Comparison of ENCODE assay signal across 14 mouse cellular contexts in the genomic region with DNA sequence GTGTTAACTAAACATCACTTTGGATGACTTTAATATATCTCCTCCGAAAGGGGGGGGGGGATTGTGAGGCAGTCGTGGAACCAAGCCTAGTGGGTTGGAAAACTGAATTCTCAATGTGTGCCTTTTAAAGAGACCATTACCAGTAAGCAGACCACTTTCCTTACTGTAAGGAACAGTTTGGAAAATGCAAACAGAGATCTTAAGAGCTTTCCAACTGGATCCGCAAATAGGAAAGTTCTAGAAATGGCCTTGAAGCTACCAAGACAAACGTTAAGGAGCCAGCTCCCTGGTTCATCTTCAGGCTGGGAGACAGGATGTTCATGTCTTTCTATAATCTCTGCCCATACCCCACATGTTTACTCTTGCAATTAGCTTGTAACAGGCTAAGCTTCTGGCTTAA. TPM values are rescaled to one million over a fixed set of nuclear protein-coding genes. Genes with fewer than 3 reads are reported as not detected.
A peak's percentile ranks its signal among the peaks of the same experiment; 100 is the strongest.
DNase-seq lines count a peak whose midpoint lies in the region; ATAC-seq and TF ChIP-seq lines count a peak whose summit lies in the region.
"Had no signal": no experiment of that assay in that cellular context is flagged by ENCODE, and none has a peak within 500 bp of the region (broad histone marks: within the 10 kb centered on the region; RNA-seq: fewer than 3 reads in every experiment).

No protein-coding gene starts in this region.

- ATAC-seq in neural tube, embryonic 11.5 days (ENCODE audit: insufficient read depth, low FRiP score, low TSS enrichment): no peak
- ATAC-seq in midbrain, embryonic 12.5 days (ENCODE audit: low FRiP score, low read depth): no peak

- DNase-seq in gastrocnemius, adult 2 months: no peak
- no peak for DNase-seq in gastrocnemius, postnatal 25 days
- DNase-seq in neural tube, embryonic 11.5 days (ENCODE audit: low spot score): no peak
- DNase-seq in neural tube, embryonic 10.5 days (ENCODE audit: extremely low spot score, low spot score): no peak
- DNase-seq in c-Kit-positive CD71-positive TER-119-positive erythroid progenitor cells, embryonic 14.5 days (ENCODE audit: low spot score): no peak
- DNase-seq in layer of hippocampus, adult 9-10 months (ENCODE audit: low spot score): no peak
- no peak for DNase-seq in cerebellum, adult 11-12 months
- DNase-seq: adrenal gland, postnatal 10 days; cerebellum, adult 18-20 months; kidney, postnatal 25 days had no signal

- 9% methylated on average over 4 of the region's 4 CpGs for WGBS in neural tube, embryonic 11.5 days
- 5% methylated on average over 4 of the region's 4 CpGs for WGBS in midbrain, embryonic 12.5 days

- H3K36me3 ChIP-seq in neural tube, embryonic 11.5 days (ENCODE audit: control insufficient read depth, insufficient read depth, low read length): no peaks in the 10 kb centered on the region
- 0 out of 2 replicates have a peak, but pooled peaks cover 1% of the 10 kb centered on the region for H3K36me3 ChIP-seq in midbrain, embryonic 12.5 days

- H3K4me3 ChIP-seq in gastrocnemius, adult 2 months: peak overlapping the region; percentile 59; the same call in 1 of the 2 replicates
- H3K4me3 ChIP-seq in neural tube, embryonic 11.5 days (ENCODE audit: low read depth, low read length): peak overlapping the region; percentile 23
- peak overlapping the region; percentile 86 for H3K4me3 ChIP-seq in midbrain, embryonic 12.5 days
- H3K4me3 ChIP-seq: erythroblast, embryonic 14.5 days; megakaryocyte, embryonic 14.5 days had no signal

- H3K4me1 ChIP-seq in neural tube, embryonic 11.5 days (ENCODE audit: control insufficient read depth, insufficient read depth, low read length): peaks cover 29% of the 10 kb centered on the region
- H3K4me1 ChIP-seq in midbrain, embryonic 12.5 days: peaks cover 63% of the 10 kb centered on the region

- H3K4me2 ChIP-seq in neural tube, embryonic 11.5 days (ENCODE audit: low read depth): peak overlapping the region; percentile 96
- peak overlapping the region; percentile 79 for H3K4me2 ChIP-seq in midbrain, embryonic 12.5 days (replicated peaks)

- no peak overlapping the region; the same call in 1 of the 2 replicates for H3K9ac ChIP-seq in neural tube, embryonic 11.5 days (ENCODE audit: low read length)
- 0 out of 2 replicates have a peak overlapping the region, but pooled peaks have one; percentile 8 for H3K9ac ChIP-seq in midbrain, embryonic 12.5 days (replicated peaks)

- no peaks in the 10 kb centered on the region for H3K27me3 ChIP-seq in neural tube, embryonic 11.5 days (ENCODE audit: control insufficient read depth, insufficient read depth, low read length)
- peaks cover 40% of the 10 kb centered on the region for H3K27me3 ChIP-seq in midbrain, embryonic 12.5 days

- no peaks in the 10 kb centered on the region for H3K9me3 ChIP-seq in neural tube, embryonic 11.5 days (ENCODE audit: control insufficient read depth, low read length)
- no peaks in the 10 kb centered on the region for H3K9me3 ChIP-seq in midbrain, embryonic 12.5 days

- intact Hi-C loops in gastrocnemius, adult 2 months (cut with DNase I): no loop called here

- H3K27ac ChIP-seq in gastrocnemius, adult 2 months: peak overlapping the region; percentile 31; the same call in 1 of the 2 replicates
- H3K27ac ChIP-seq in neural tube, embryonic 11.5 days (ENCODE audit: low read depth, low read length): peak overlapping the region; percentile 75
- peak overlapping the region; percentile 99 for H3K27ac ChIP-seq in midbrain, embryonic 12.5 days (replicated peaks)

- TF ChIP-seq CTCF in gastrocnemius, adult 2 months (IDR thresholded peaks at IDR 0.05): no peak

RNA-seq across cellular contexts. Expression of a gene that starts 3.3 kb away (rescaled TPM):
- total RNA-seq in gastrocnemius, adult 2 months (2021): 1 to 10 TPM in 1 of 2 experiments, under 1 TPM in 1; 0.77 to 1.6 TPM
- total RNA-seq in gastrocnemius, postnatal 25 days (2021): 1 to 10 TPM; 3.3 to 4.2 TPM
- polyA plus RNA-seq in neural tube, embryonic 11.5 days (2014; fragmentation: Nextera tagmentation; extraction: Ambion mirVana): 21.4 and 21.6 TPM in 2 replicates
- polyA plus RNA-seq in midbrain, embryonic 12.5 days (2016; fragmentation: Nextera tagmentation; extraction: Ambion mirVana): 31.7 and 33.5 TPM in 2 replicates
- polyA plus RNA-seq: C2C12; erythroblast, embryonic 14.5 days had no signal

Comparison
In these comparisons a context has a peak if more than half of its experiments do, and no peak if none do; other contexts are left out.
1. H3K27ac ChIP-seq: peak in every context shown above with its lines; median percentile 99 in midbrain, embryonic 12.5 days; 75 in neural tube, embryonic 11.5 days; 31 in gastrocnemius, adult 2 months.
2. H3K4me3 ChIP-seq: peak in every context shown above with its lines; median percentile 86 in midbrain, embryonic 12.5 days; 59 in gastrocnemius, adult 2 months; 23 in neural tube, embryonic 11.5 days.